Mouse (Mus musculus) E14TG2a.4 (cell line): Measurements from ENCODE around the gene Usp34.
"Not testable (repeated sequence)": the region's sequence is repeated elsewhere in the genome, so short reads cannot be mapped to it uniquely, and the experiment has no call there.

Experiments used
- H3K27me3 ChIP-seq: 2 replicates; pipeline ENCODE4 v1.6.1; 2014; ENCODE audit warnings: low read length, control low read depth; ENCODE audit not compliant: insufficient read depth
- H3K36me3 ChIP-seq: 2 replicates; pipeline ENCODE4 v1.6.1; 2014; ENCODE audit warnings: low read length, control low read depth; ENCODE audit not compliant: insufficient read depth
- H3K4me1 ChIP-seq: replicated peaks from 2 replicates; pipeline ENCODE4 v1.6.1; 2014; ENCODE audit warnings: low read depth, low read length, control low read depth
- H3K4me3 ChIP-seq: replicated peaks from 2 replicates; pipeline ENCODE4 v1.5.1; 2014; ENCODE audit warnings: mild to moderate bottlenecking, low read length
- H3K9me3 ChIP-seq: 2 replicates; pipeline ENCODE4 v1.6.1; 2014; ENCODE audit warnings: low read length, control low read depth
- CTCF ChIP-seq: conservative IDR thresholded peaks from 2 replicates; pipeline ENCODE4 v1.5.1; 2014; ENCODE audit warnings: low read length
- NANOG ChIP-seq: IDR thresholded peaks from 2 replicates; pipeline ENCODE4 v1.6.1; 2014; ENCODE audit warnings: borderline replicate concordance, low read length, mixed read lengths
- POU5F1 ChIP-seq: IDR thresholded peaks from 2 replicates; pipeline ENCODE4 v1.6.1; 2014; ENCODE audit warnings: low read length, borderline replicate concordance

Gene Usp34

DNA sequence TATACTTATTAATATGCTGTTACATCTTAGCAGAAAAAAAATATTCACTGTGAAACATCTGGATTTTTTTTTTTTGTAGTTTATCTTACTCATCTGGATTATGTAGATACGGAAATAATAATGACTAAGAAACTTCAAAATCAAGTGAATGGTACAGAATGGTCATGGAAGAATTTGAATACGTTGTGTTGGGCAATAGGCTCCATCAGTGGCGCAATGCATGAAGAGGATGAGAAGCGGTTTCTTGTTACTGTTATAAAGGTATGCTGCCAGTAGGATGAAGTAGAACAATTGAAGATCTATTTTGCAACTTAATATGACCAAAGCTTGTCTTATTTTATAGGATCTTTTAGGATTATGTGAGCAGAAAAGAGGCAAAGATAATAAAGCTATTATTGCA is 22.2 kb upstream of the Usp34 start:
- no peak for TF ChIP-seq NANOG
- TF ChIP-seq POU5F1: no peak
- Histone ChIP-seq H3K36me3 (peaks cover 100% of the 10 kb centered on the region), H3K9me3 (no peaks in the 10 kb centered on the region), H3K4me1 (no peaks in the 10 kb centered on the region), H3K4me3 (no peak overlapping the region), H3K27me3 (no peaks in the 10 kb centered on the region)

DNA sequence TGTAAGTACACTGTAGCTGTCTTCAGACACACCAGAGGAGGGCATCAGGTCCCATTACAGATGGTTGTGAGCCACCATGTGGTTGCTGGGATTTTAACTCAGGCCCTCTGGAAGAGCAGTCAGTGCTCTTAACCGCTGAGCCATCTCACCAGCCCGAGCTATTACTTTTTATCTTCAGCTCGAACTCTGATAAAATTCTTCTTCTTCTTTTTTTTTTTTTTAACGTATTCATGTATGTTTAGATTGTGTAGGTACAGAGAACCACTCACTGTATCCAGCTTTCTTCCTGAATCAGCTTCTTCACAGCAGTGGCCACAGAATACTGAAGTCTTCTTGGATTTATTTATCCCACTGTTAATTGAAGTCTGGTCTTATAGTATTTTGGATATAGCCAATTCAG is 17.8 kb upstream of the Usp34 start:
- not testable (repeated sequence) for H3K27me3 ChIP-seq, H3K4me3 ChIP-seq, H3K4me1 ChIP-seq, H3K9me3 ChIP-seq
- peaks cover 100% of the 10 kb centered on the region for H3K36me3 ChIP-seq

DNA sequence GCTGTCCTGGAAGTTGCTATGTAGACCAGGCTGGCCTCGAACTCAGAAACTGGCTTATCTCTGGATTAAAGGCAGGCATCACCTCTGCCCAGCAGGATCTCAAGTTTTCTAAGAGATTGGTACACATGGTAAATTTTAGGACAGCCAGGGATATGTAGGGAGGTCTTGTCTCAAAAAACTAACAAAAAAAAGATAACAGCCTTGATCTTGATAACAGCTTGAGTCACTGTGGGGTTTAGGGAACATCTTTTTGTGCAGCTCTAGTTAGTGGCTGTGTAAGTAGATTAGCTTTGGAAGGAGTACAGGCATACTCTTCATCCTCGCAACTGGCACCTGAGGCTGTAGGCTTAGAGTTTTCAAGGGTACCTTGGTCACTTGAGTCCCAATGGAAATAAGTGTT is 9.3 kb upstream of the Usp34 start:
- no peaks in the 10 kb centered on the region for H3K9me3 ChIP-seq
- no peaks in the 10 kb centered on the region for H3K4me1 ChIP-seq
- H3K27me3 ChIP-seq: no peaks in the 10 kb centered on the region
- H3K4me3 ChIP-seq: no peak overlapping the region
- H3K36me3 ChIP-seq: peaks cover 75% of the 10 kb centered on the region
- TF ChIP-seq POU5F1: no peak
- no peak for TF ChIP-seq NANOG
- no peak for TF ChIP-seq CTCF

DNA sequence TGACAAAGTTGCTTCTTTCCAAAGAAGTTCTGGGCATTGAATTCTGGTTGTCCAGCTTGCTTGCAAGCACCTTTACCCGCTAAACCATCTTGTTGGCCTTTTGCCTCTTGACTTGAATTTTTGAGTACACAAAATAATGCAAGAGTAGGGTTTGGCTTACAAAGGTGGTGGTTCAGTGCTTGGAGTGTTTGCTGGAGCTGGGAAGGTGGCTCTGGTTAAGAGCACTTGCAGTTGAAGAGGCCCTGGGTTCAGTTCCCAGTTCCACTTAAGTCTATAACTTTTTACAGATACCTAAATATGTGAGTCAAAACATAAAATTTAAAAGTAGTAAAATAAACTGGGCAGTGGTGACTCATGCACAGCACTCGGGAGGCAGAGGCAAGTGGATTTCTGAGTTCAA is 8.4 kb upstream of the Usp34 start:
- Histone ChIP-seq H3K36me3 (peaks cover 66% of the 10 kb centered on the region), H3K4me1 (no peaks in the 10 kb centered on the region), H3K4me3 (no peak overlapping the region), H3K27me3 (no peaks in the 10 kb centered on the region), H3K9me3 (no peaks in the 10 kb centered on the region)
- TF ChIP-seq NANOG (no peak), CTCF (no peak), POU5F1 (no peak)

DNA sequence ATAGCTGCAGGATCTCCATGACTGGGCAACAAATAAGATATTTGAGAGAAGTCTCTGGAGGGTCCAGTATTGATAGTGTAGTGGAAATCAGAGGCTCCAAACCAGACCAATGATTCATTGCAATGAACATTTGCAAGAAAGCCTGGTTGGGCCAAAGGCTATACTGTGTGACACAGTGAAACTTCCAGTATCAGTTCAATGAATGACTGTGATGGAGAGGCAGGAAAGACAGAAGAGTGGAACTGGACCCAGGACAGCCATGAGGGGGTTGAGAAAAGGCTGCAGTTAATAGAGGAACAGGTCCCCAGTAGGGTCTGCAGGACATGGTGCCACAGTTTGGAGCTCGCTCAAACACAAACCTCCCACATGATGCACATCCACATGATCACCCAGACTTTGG is 6.8 kb upstream of the Usp34 start:
- TF ChIP-seq CTCF: no peak
- TF ChIP-seq POU5F1: no peak
- no peak for TF ChIP-seq NANOG
- Histone ChIP-seq H3K9me3 (no peaks in the 10 kb centered on the region), H3K36me3 (peaks cover 50% of the 10 kb centered on the region), H3K4me3 (no peak overlapping the region), H3K27me3 (no peaks in the 10 kb centered on the region), H3K4me1 (peaks cover 6% of the 10 kb centered on the region)

DNA sequence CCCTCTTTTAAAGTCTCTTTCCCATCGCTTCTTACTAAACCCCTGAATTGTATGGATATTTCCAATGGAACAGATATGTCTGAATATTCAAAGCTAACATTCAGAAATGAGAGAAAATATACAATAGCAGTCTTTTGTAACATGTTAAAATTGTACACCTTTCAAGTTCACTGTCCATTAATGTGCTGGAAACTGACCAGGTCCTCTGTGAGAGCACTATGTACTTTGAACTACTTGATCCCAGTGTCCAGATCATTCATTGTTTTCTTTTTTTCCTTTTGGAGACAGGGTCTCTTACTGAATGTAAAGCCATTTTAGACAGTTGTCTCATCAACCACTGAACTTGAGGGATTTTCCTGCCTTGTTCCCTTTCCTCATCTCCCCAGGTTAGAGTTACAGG is 3.6 kb upstream of the Usp34 start:
- peaks cover 17% of the 10 kb centered on the region for H3K36me3 ChIP-seq
- H3K9me3 ChIP-seq: no peaks in the 10 kb centered on the region
- no peak overlapping the region for H3K4me3 ChIP-seq
- peaks cover 9% of the 10 kb centered on the region for H3K4me1 ChIP-seq
- TF ChIP-seq CTCF (no peak), POU5F1 (no peak), NANOG (no peak)
- no peaks in the 10 kb centered on the region for H3K27me3 ChIP-seq

DNA sequence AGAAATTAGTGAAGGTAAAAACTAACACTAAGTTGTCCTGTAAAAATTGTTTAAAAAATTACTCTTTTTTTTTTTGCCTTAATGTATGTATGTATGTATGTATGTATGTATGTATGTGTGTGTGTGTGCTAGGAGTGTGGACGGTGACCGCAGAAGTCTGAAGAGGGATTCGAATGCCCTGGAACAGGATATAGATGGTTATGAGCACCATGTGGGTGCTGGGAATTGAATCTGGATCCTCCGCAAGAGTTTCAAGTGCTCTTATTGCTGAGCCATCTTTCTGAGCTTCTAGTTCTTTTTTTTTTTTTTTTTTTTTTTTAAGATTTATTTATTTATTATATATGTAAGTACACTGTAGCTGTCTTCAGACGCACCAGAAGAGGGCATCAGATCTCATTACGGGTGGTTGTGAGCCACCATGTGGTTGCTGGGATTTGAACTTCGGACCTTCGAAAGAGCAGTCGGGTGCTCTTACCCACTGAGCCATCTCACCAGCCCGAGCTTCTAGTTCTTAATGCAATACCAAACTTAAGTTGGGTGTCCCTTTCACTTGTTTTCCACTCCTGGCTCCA is 1.5 kb upstream of the Usp34 start:
- not testable (repeated sequence) for H3K36me3 ChIP-seq, H3K27me3 ChIP-seq, H3K9me3 ChIP-seq
- Histone ChIP-seq H3K4me3 (peak overlapping the region; percentile 92), H3K4me1 (peaks cover 29% of the 10 kb centered on the region)

DNA sequence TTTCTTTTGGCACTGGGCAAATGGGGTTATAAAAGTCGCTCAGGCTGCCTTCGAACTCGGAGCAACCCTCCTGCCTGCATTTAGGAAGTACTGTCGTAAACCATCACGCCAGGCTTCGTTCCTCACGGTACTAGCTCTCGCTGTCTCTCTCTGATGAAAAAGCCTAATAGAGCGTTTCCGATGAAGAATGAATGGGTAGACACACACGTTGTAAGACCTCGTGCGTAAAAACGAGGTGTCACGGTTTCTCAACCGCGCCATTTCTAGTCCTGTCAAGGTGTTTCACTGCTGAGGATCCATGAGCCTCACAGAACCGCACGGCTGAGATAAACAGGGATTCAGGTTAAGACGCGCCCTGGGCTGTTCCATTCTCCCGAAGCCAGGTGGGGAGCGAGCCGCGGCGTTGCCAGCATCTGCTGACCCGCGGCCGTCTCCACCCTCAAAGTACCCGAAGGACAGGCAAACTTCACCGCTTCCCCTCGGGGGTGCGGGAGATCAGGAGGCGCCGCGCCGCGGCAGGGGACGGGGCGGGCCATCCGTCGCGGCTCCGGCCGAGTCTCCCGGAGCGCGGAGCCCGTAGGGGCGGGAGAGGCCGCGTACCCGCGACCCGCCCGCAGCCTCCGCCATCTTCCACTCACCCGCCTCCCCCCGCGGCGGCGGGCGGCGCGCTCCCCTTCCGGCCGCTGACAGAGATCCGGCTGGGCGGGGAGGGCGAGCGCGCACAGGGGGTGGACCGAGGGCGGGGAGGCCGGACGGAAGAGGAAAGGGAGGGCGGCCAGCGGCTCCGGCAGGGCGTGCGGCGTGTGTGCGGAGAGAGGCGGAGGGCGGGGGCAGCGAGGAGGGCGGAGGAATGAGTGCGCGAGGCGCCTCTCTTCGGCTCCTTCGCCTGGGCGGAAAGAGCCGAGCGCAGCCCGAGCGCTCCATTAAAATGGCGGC is 754 bp upstream of the Usp34 start:
- no peaks in the 10 kb centered on the region for H3K9me3 ChIP-seq
- TF ChIP-seq NANOG: no peak
- TF ChIP-seq POU5F1: no peak
- TF ChIP-seq CTCF: no peak
- H3K36me3 ChIP-seq: no peaks in the 10 kb centered on the region
- H3K27me3 ChIP-seq: no peaks in the 10 kb centered on the region
- H3K4me3 ChIP-seq: peak overlapping the region; percentile 92
- peaks cover 30% of the 10 kb centered on the region for H3K4me1 ChIP-seq

DNA sequence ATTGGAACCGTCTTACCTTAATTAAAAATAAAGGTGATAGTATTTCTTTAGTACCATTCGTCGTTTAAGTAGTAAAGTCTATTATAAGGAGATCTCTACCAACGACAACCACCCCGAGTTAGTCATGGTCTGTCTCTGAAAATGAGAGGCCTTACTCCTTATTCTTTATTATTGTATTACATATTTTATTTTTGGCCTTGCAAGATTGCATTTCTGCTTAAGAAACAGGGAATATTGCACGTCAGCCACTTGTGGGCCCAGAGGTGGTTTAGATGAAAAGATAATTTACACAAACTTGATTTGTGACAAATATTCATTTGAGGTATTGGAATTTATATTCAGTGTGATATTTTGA is 848 bp downstream of the Usp34 start:
- TF ChIP-seq CTCF (no peak), POU5F1 (no peak), NANOG (no peak)

More for the DNA sequence above, 848 bp downstream of the Usp34 start:
- no peaks in the 10 kb centered on the region for H3K9me3 ChIP-seq
- peaks cover 40% of the 10 kb centered on the region for H3K4me1 ChIP-seq
- H3K27me3 ChIP-seq: no peaks in the 10 kb centered on the region
- H3K36me3 ChIP-seq: peaks cover 12% of the 10 kb centered on the region
- peak overlapping the region; percentile 88 for H3K4me3 ChIP-seq
